Mouse (Mus musculus) pancreas, adult 10 weeks (tissue): Measurements from ENCODE around the gene Gm20379. TPM values are rescaled to one million over a fixed set of nuclear protein-coding genes. Genes with fewer than 3 reads are reported as not detected.

Experiments used
- polyA plus RNA-seq: library from polyadenylated mRNA; stranded (reverse); fragments of 350-450 nt; fragmentation: Illumina TruSeq; extraction: RNeasy Lipid Tissue Mini Kit (QIAGEN cat#74804); gene quantifications from one replicate; pipeline ENCODE4 v1.2.3, GENCODE M21; 2015; ENCODE audit warnings: low read depth, low replicate concordance; ENCODE audit not compliant: insufficient read depth

Gm20379 gene
- not detected for polyA plus RNA-seq

GRCm38 (mm10) chr13:92305680-92306079 is at the start of gene Gm20379:
Gm20379 (plus strand) TSS chr13:92305980.

GRCm38 (mm10) chr13:92354456-92355271 is 48.9 kb downstream of the Gm20379 start, which contains the start of the genes Dhfr and Msh3:
Dhfr (plus strand) TSS chr13:92354726.
Msh3 (minus strand) TSS chr13:92355003.

Other genes with a start within 250 kb of the Gm20379 start
- gene Rasgrf2, start 174.3 kb upstream of the Gm20379 start, polyA plus RNA-seq = 4.7 TPM
- gene Dhfr, start 48.7 kb downstream of the Gm20379 start, polyA plus RNA-seq = 0.30 TPM
- 5.1 TPM for gene Msh3, start 49.0 kb downstream of the Gm20379 start, polyA plus RNA-seq
- not detected for gene Ankrd34b, start 119.9 kb downstream of the Gm20379 start, polyA plus RNA-seq
- not detected for gene Fam151b, start 178.0 kb downstream of the Gm20379 start, polyA plus RNA-seq
- gene Zfyve16, start 224.9 kb downstream of the Gm20379 start, polyA plus RNA-seq = 2.7 TPM